Mouse (Mus musculus) yolk sac, embryonic 10.5 days (tissue): ENCODE data around the gene Ocel1.
"Not testable (repeated sequence)": the region's sequence is repeated elsewhere in the genome, so short reads cannot be mapped to it uniquely, and the experiment has no call there.

Experiments used
- DNase-seq: peaks from one replicate; pipeline ENCODE4 v3.0.0-alpha.2; 2017; ENCODE audit warnings: low spot score

Gene Ocel1

GRCm38 (mm10) chr8:71371236-71371848 is at the start of gene Ocel1:
TSS of gene Ocel1 (plus strand) at chr8:71371298.
- DNase-seq = peak; percentile 95

- DNase-seq = no peak
These were observed 48.2 kb upstream of the Ocel1 start for GRCm38 (mm10) chr8:71322939-71323338.

DNA sequence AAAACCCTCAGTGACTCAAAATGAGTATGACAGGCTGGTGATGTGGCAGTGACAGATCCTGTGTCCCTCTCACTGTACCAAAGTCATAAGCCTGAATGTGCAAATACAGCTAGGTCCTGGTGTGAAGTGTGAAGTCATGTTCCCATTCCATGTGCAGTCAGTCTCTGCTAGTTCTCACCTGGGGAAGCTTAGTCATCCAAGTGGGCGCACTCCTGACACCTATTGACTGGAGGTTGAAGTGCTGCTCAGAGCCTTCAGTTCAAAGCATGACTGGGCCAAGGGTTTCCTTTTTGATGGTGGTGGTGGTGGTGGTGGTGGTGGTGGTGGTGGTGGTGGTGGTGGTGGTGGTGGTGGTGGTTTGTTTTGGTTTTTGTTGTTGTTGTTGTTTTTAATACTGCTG is 46.2 kb upstream of the Ocel1 start:
- DNase-seq = no peak

GRCm38 (mm10) chr8:71337834-71338233 is 33.3 kb upstream of the Ocel1 start:
- not testable (repeated sequence) for DNase-seq

DNA sequence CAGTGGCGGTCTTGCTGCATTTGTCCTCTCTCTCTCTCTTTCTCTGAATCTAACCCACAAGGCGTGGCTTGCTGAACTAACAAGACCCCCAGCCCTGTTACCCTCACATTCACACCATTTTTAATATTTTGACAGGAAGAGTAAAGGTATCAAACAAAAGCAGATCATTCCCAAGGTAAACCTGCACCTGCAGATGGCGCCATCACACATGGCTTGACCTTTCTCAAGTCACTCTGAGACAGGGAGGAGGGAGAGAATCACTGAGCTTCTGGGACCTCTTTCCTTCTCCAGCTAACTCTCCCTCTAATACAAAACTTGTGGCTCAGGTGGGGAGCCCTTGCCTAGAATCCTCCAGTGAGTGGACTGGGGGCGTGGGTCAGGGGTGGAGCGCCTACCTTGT is 30.5 kb upstream of the Ocel1 start:
- DNase-seq = no peak

- DNase-seq = no peak
These were observed 24.5 kb upstream of the Ocel1 start for GRCm38 (mm10) chr8:71346581-71346980.

DNA sequence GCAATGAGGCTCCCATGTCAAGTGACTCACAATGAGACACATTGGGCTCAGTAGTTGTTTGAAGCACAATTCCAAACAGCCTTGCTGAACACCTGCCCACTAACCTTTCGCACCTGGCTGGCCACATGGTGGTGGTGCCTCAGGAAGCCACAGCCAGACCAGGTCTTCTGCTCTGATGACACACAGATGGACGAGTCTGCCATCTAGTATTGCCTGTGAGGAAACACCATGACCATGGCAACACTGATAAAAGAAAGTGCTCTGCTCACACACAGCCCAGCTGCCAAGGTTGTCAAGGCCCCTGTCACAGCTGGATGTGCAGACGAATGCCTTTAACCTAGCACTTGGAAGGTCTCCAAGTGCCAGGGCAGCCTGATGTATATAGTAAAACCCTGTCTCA is 20.0 kb upstream of the Ocel1 start:
- no peak for DNase-seq

DNA sequence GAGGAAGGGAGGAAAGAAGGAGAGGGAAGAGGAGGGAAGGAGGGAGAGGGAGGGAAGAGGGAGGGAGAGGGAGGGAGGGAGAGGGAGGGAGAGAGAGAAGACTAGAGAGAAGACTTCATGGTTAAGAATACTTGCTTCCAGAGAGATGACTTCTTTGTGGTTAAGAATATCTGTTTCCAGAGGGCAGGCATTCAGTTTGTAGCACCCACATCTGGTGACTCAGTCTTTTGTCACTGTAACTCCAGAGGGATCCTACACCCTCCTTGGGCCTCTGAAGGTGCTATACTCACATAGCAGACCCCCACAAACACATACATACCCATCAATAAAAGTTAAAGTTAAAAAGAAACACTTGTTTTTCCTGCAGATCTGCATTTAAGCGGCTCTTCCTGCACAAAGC is 19.6 kb upstream of the Ocel1 start:
- no peak for DNase-seq

GRCm38 (mm10) chr8:71358026-71358425 is 13.1 kb upstream of the Ocel1 start:
- DNase-seq = no peak

DNA sequence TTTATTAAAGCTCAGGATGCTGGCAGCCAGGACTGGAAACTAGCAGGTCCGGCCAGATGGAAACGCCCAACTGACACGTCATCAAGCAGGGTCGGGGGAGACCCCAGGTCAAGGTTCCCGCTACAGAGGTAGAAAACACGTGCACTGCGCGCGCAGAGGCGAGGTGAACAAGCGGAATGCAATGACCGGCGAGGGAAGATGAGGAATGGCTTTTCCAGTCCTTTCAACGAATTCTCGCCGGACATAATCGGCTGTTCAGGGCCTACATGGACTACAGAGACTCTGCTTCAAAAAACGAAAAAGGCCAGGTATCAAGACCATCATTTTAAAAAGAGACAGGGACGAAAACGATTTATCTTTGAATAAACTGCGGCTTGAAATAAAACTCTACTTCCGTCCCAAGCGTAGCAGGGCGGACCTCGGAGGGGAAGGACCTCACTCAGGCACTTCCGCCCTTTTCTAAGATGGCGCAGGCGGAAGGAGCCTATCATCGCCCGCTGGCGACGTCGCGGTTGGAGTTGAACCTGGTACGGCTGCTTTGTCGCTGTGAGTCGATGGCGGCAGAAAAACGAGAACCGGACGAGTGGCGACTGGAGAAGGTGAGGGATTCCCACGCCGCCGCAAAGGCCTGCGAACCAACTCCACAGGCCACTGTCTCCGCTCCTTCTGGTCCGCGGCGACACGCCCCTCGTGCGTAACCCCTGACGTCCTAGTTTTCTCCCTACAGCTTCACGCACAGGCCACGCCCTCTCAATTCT is 4.1 kb upstream of the Ocel1 start, which contains the start of gene Use1:
Use1 (plus strand) TSS at position 78 of the 758 bp plus-strand sequence.
- DNase-seq = peak; percentile 96

DNA sequence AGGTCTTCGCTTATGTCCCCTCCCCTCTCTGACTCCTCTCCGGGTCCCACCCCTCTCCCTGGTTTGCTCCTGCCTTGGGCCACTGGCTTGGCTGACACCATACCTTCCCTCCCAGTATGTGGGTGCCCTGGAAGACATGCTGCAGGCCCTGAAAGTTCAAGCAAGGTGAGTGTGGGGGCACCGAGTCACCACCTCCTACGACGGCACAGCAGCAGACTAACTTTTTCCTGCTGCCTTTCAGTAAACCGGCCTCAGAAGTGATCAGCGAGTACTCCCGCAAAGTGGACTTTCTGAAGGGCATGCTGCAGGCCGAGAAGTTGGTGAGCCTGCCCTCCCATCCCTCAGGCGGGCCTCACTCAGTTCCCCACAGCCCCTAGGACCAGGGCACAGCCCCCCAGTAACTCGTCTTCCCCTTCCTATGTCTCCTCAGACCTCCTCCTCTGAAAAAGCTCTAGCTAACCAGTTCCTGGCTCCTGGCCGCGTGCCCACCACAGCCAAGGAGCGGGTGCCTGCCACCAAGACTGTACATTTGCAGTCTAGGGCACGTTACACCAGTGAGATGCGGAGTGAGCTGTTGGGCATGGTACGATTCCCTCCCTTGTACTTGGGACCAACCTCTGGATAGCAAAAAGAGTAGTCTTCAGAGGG is 3.4 kb upstream of the Ocel1 start:
- no peak for DNase-seq

DNA sequence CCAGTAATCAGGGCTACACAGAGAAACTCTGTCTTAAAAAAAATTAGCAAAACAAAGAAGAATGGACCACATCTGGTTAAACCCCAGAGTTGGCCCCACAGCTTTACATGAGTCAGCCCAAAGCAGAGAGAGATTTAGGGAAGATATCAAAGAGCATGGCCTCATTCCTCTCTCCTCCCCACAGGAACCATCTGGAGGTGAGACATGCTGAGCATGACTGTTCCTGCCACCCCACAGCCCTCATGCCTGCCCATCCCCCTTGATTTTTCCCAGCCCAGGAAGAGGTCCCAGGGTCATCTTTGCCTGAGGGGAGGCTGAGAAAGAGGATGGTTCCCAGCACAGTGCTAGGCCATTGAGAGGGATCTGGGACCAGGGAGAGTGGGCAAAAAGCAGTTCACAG is 2.7 kb upstream of the Ocel1 start:
- DNase-seq = no peak

GRCm38 (mm10) chr8:71369040-71369718 is 1.9 kb upstream of the Ocel1 start:
- no peak for DNase-seq

GRCm38 (mm10) chr8:71370711-71371235 is 325 bp upstream of the Ocel1 start:
- no peak for DNase-seq

- DNase-seq = no peak
These were observed 1.3 kb downstream of the Ocel1 start for GRCm38 (mm10) chr8:71372427-71372826.

GRCm38 (mm10) chr8:71373000-71373399 is 1.9 kb downstream of the Ocel1 start:
- DNase-seq = no peak

DNA sequence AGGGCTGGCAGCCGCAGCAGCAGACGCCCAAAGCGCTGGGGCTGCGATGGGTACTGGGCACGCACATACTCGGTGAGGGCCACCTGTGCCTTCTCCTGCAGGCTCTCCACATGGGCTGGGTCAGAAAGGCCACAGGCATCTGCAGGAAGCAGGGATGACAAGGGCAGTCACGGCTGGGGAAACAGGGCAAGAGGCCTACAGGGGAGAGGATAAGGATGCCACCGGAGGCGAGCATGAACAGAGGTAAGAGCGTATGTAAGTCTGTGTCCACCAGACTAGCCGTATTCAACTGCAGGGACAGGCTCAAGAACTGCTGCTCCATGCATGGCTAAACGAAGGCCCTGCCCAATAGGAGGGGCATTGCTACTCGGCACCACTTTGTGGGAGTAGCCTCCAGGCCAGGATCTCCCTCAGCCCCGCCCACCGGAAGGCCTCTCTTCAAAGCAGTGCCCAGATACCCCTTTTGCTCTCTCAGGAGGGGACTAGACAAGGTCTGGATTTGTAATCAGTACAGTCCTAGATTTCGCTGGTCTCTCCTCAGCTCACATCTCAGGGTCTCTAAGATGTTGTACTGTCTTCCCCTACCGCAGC is 3.6 kb downstream of the Ocel1 start:
- DNase-seq = no peak

DNA sequence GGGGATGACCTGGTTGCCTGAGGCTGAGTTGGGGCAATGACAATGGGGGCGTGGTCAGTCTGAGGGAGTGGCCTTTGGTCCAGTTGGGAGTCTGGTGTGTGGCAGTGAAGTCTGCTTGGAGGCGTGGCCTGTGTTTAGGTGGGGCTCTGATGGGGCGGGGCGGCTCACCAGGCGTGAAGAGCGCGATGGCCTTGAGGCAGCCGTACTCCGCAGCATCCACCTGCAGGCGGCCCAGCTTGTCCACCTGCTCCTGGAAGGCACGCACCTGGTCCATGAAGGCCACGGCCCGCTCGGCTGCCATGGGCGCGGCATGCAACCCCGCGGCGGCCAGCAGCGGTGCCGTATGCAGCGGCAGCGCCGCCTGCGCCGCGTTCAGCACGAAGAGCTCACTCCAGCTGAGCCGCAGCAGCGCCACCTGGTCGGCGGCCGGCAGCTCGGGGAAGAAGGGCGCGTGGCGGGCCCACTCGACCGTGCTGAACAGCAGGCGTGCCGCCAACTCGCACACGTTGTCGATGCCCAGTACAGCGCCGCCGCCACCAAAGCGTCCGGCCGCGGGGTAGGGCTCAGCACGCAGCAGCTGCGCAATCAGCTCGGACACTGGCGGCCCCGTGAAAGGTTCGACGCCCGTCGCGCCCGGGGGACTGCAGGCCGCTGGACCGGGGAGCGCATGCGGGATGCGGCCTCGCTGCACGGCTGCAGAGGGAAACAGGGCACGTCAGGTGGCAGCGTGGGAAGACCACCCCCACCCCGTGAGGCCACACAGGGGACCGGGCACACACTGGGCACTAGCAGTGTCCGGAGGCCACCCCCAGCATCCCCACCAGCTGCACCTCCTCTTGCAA is 4.7 kb downstream of the Ocel1 start:
- DNase-seq = peak; percentile 70

DNA sequence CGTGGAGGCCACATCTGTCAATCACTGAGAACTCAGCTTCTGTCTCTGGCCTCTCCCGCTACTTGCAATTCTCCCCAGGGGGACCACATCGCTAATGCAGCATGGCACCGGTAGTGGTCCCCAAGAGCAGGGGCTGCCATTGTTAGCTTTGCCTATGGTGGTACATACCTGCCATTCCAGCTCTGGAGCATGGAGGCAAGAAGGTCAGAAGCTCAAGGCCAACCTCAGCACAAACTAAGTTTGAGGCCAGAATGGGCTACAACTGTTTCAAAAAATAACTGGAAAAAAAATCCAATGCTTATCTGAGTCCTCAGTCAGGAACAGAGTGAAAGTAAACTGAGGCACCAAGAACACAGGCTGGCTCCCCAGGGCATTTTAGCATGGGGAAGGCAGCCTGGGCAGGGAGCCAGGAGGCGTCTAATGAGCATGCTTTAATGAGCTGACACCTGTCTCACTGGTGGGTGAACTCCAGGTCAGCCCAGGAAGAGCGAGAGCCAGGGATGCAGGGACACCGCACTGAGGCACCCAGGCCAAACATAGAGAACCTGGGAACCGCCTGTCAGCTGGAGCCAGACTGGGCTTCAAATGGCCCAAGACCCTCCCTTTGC is 5.4 kb downstream of the Ocel1 start:
- no peak for DNase-seq

- DNase-seq = no peak
These were observed 7.9 kb downstream of the Ocel1 start for GRCm38 (mm10) chr8:71379008-71379407.
